Mouse (Mus musculus): ENCODE data around the gene Dpep1. TPM values are rescaled to one million over a fixed set of nuclear protein-coding genes. Genes with fewer than 3 reads are reported as not detected.
A peak's percentile ranks its signal among the peaks of the same experiment; 100 is the strongest.

The Dpep1 gene
- polyA plus RNA-seq (2012; rRNA removed) (5.1 TPM in 2 replicates), polyA plus RNA-seq (2014; fragmentation: Nextera tagmentation; extraction: Ambion mirVana) (3.6 and 3.9 TPM in 2 replicates)

- H3K9me3 ChIP-seq (ENCODE audit: control insufficient read depth, low read length), result no peaks in the 10 kb centered on the region
- peak within 1 kb of the TSS; percentile 9 for H3K27ac ChIP-seq (replicated peaks; ENCODE audit: low read depth, low read length)
- H3K36me3 ChIP-seq (ENCODE audit: control insufficient read depth, insufficient read depth, low read length), result no peaks in the 10 kb centered on the region
- H3K4me3 ChIP-seq (replicated peaks; ENCODE audit: low read length), result no peak within 1 kb of the TSS
- 0 out of 2 replicates have a peak within 1 kb of the TSS, but pooled peaks have one; percentile 18 for H3K9ac ChIP-seq (ENCODE audit: low read depth, low read length, severe bottlenecking)
- DNase-seq (ENCODE audit: low spot score) (no peak), ATAC-seq (ENCODE audit: low FRiP score, low read depth) (peak; percentile 38; the same call in 1 of the 2 replicates)
- peaks cover 11% of the 10 kb centered on the region for H3K4me1 ChIP-seq (ENCODE audit: control insufficient read depth, insufficient read depth, low read length)
- H3K27me3 ChIP-seq (ENCODE audit: control insufficient read depth, insufficient read depth, low read length), result no peaks in the 10 kb centered on the region
- no peak for TF ChIP-seq POLR2A (IDR thresholded peaks at IDR 0.05; ENCODE audit: borderline replicate concordance, extremely low read depth, insufficient read depth, insufficient read length)
- WGBS, result 17% methylated on average over 19 of the region's 19 CpGs
- no peak within 1 kb of the TSS for H3K4me2 ChIP-seq (replicated peaks; ENCODE audit: low read depth, low read length, severe bottlenecking)
Observed at GRCm38 (mm10) chr8:123185566-123186409, at the start of gene Dpep1. Dpep1 (plus strand) TSS chr8:123186242.

- H3K27ac ChIP-seq (replicated peaks; ENCODE audit: low read depth, low read length), result no peak overlapping the region
- peaks cover 19% of the 10 kb centered on the region for H3K4me1 ChIP-seq (ENCODE audit: control insufficient read depth, insufficient read depth, low read length)
- H3K27me3 ChIP-seq (ENCODE audit: control insufficient read depth, insufficient read depth, low read length), result no peaks in the 10 kb centered on the region
- H3K4me3 ChIP-seq (replicated peaks; ENCODE audit: low read length), result no peak overlapping the region
- no peak overlapping the region for H3K9ac ChIP-seq (ENCODE audit: low read depth, low read length, severe bottlenecking)
- no peaks in the 10 kb centered on the region for H3K9me3 ChIP-seq (ENCODE audit: control insufficient read depth, low read length)
- TF ChIP-seq POLR2A (IDR thresholded peaks at IDR 0.05; ENCODE audit: borderline replicate concordance, extremely low read depth, insufficient read depth, insufficient read length), result no peak
- H3K4me2 ChIP-seq (replicated peaks; ENCODE audit: low read depth, low read length, severe bottlenecking), result no peak overlapping the region
- H3K36me3 ChIP-seq (ENCODE audit: control insufficient read depth, insufficient read depth, low read length), result no peaks in the 10 kb centered on the region
- DNase-seq (ENCODE audit: low spot score) (no peak), ATAC-seq (ENCODE audit: low FRiP score, low read depth) (no peak)
- WGBS, result 79% methylated on average over 9 of the region's 9 CpGs
Observed at GRCm38 (mm10) chr8:123136287-123136686, 49.8 kb upstream of the Dpep1 start.

GRCm38 (mm10) chr8:123137645-123138077, 48.4 kb upstream of the Dpep1 start:
- no peaks in the 10 kb centered on the region for H3K36me3 ChIP-seq (ENCODE audit: control insufficient read depth, insufficient read depth, low read length)
- ATAC-seq (ENCODE audit: low FRiP score, low read depth) (peak; percentile 89), DNase-seq (ENCODE audit: low spot score) (peak; percentile 93)
- peaks cover 28% of the 10 kb centered on the region for H3K4me1 ChIP-seq (ENCODE audit: control insufficient read depth, insufficient read depth, low read length)
- H3K4me2 ChIP-seq (replicated peaks; ENCODE audit: low read depth, low read length, severe bottlenecking), result no peak overlapping the region
- H3K27me3 ChIP-seq (ENCODE audit: control insufficient read depth, insufficient read depth, low read length), result no peaks in the 10 kb centered on the region
- H3K9me3 ChIP-seq (ENCODE audit: control insufficient read depth, low read length), result no peaks in the 10 kb centered on the region
- TF ChIP-seq POLR2A (IDR thresholded peaks at IDR 0.05; ENCODE audit: borderline replicate concordance, extremely low read depth, insufficient read depth, insufficient read length), result no peak
- peak overlapping the region; percentile 80 for H3K27ac ChIP-seq (replicated peaks; ENCODE audit: low read depth, low read length)
- H3K4me3 ChIP-seq (replicated peaks; ENCODE audit: low read length), result no peak overlapping the region
- H3K9ac ChIP-seq (ENCODE audit: low read depth, low read length, severe bottlenecking), result peak overlapping the region; percentile 32; the same call in 1 of the 2 replicates
- WGBS, result 5% methylated on average over 2 of the region's 2 CpGs

- H3K9me3 ChIP-seq (ENCODE audit: control insufficient read depth, low read length), result no peaks in the 10 kb centered on the region
- no peak overlapping the region for H3K4me2 ChIP-seq (replicated peaks; ENCODE audit: low read depth, low read length, severe bottlenecking)
- no peak for TF ChIP-seq POLR2A (IDR thresholded peaks at IDR 0.05; ENCODE audit: borderline replicate concordance, extremely low read depth, insufficient read depth, insufficient read length)
- WGBS, result 37% methylated on average over 4 of the region's 4 CpGs
- no peak overlapping the region for H3K27ac ChIP-seq (replicated peaks; ENCODE audit: low read depth, low read length)
- no peak for ATAC-seq (ENCODE audit: low FRiP score, low read depth)
- no peak for DNase-seq (ENCODE audit: low spot score)
- no peaks in the 10 kb centered on the region for H3K27me3 ChIP-seq (ENCODE audit: control insufficient read depth, insufficient read depth, low read length)
- H3K9ac ChIP-seq (ENCODE audit: low read depth, low read length, severe bottlenecking), result no peak overlapping the region
- no peak overlapping the region for H3K4me3 ChIP-seq (replicated peaks; ENCODE audit: low read length)
- no peaks in the 10 kb centered on the region for H3K36me3 ChIP-seq (ENCODE audit: control insufficient read depth, insufficient read depth, low read length)
- H3K4me1 ChIP-seq (ENCODE audit: control insufficient read depth, insufficient read depth, low read length), result peaks cover 28% of the 10 kb centered on the region
Observed at GRCm38 (mm10) chr8:123138741-123139140, 47.3 kb upstream of the Dpep1 start.

GRCm38 (mm10) chr8:123141741-123142462, 44.1 kb upstream of the Dpep1 start:
- Histone ChIP-seq H3K9ac (ENCODE audit: low read depth, low read length, severe bottlenecking) (no peak overlapping the region), H3K4me1 (ENCODE audit: control insufficient read depth, insufficient read depth, low read length) (peaks cover 27% of the 10 kb centered on the region), H3K4me3 (replicated peaks; ENCODE audit: low read length) (no peak overlapping the region), H3K36me3 (ENCODE audit: control insufficient read depth, insufficient read depth, low read length) (no peaks in the 10 kb centered on the region), H3K9me3 (ENCODE audit: control insufficient read depth, low read length) (no peaks in the 10 kb centered on the region), H3K27ac (replicated peaks; ENCODE audit: low read depth, low read length) (peak overlapping the region; percentile 70), H3K27me3 (ENCODE audit: control insufficient read depth, insufficient read depth, low read length) (no peaks in the 10 kb centered on the region), H3K4me2 (replicated peaks; ENCODE audit: low read depth, low read length, severe bottlenecking) (no peak overlapping the region)
- no peak for TF ChIP-seq POLR2A (IDR thresholded peaks at IDR 0.05; ENCODE audit: borderline replicate concordance, extremely low read depth, insufficient read depth, insufficient read length)
- WGBS, result 54% methylated on average over 14 of the region's 14 CpGs
- DNase-seq (ENCODE audit: low spot score) (peak; percentile 95), ATAC-seq (ENCODE audit: low FRiP score, low read depth) (peak; percentile 36)

All from limb, embryonic 14.5 days (tissue).